Mouse (Mus musculus): ENCODE results near the gene Phldb2.

DNA sequence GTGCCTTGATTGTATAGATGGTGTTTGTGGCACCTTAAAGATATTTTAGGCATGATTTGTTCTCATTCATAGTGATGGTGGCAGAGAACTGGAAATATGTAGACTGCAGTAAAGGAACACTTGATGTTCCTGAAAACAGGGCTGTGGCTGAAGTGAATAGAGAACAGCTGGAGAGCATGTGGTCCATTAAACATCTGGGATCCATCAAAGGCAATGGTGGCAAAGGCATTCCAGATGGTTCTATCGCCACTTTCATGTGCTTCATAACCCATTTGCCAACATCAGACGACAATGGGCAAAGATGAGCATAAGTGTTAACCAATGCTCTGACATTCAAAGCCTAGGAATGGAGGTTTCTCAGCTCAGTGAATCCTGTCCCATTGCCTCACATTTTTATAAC lies 56.8 kb downstream of the Phldb2 start:
- no peak for TF ChIP-seq CTCF (IDR thresholded peaks at IDR 0.05; ENCODE audit: low read depth)
- TF ChIP-seq EP300 (IDR thresholded peaks at IDR 0.05; ENCODE audit: low read depth) = no peak
